Mouse (Mus musculus): ENCODE measurements around the gene Usp20.

The Usp20 gene

DNA sequence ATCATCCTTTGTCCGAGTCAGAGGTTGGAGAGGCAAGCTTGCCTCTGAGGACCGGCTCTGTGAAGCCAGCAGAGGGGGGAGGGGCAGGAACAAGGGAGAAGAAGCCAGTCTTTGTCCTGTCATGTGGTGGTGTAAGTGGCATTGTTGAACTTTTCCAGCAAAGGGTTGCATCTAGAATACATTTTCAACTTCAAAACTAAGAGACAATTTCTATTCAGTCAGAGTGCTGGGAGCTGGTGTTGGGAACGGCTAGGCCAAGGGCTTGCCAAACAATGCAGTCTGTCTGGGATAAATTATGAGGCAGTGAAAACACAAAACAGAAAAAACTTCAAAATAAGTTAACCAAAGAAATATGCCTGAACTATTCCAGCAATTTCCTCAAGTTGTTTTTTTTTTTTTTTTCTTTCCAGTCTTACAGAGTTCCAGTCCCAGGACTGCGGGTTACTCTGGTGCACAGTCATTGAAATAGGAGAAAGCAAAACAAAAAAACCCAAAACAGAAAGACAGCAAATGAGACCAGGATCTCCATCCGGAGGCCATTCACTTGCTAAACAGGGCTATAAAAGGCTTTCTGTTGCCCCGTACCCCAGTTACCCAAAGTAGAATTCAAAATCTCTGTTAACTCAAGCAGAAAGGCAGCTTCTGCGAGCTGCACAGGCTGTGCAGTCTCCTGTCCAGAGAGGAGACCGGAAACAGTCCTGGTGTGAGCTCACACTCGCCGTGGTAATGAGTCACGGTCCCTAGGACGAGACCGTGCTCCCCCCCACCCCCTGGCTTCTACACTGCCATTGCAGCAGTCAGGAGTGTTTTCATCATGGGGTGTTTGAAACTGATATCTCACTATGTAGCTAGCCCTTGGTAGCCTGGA is 86.4 kb downstream of the Usp20 start:
- in situ Hi-C loops (cut with MboI, MseI): loop anchor here (10.0 kb wide), 1 partner anchor 46 kb away; no protein-coding TSS in a partner anchor

DNA sequence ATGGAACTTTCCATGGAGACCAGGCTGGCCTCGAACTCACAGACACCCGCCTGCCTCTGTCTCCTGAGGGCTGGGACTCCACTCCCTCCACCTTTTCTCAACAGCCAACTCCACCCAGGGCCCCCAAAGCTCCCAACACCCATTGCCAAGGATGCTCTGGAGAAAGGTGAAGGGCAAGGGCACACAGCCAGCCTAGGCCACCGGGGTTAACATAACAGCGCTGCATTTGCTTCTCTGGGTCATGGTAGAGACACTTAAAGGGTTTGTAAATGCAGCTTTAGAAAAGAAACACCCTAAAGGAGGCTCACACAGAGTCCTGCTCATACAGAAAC is 87.0 kb downstream of the Usp20 start:
- in situ Hi-C loops (cut with MboI, MseI): loop anchor here (10.0 kb wide), 1 partner anchor 46 kb away; no protein-coding TSS in a partner anchor

DNA sequence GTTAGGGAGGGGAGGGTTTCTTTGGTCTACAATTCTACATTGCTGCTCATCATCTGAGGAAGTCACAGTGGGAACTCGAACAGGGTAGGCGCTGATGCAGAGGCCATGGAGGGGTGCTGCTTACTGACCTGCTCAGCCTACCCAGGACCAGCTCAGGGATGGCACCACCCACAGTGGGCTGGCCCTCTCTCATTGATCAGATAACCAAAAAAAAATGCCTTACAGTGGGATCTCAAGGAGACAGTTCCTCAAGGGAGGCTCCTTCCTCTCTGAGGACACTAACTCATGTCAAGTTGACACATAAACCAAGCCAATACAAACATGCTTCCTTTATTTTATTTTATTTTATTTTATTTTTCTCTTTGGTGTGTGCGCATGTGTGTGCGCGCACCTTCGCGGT is 87.4 kb downstream of the Usp20 start:
- in situ Hi-C loops (cut with MboI, MseI): loop anchor here (10.0 kb wide), 1 partner anchor 45 kb away; no protein-coding TSS in a partner anchor
